Mouse (Mus musculus) testis, adult 2 months (tissue): ENCODE measurements around the gene Slc39a2.

Experiments
- CTCF ChIP-seq: fragments of 200-500 bp; IDR thresholded peaks from 2 replicates; pipeline ENCODE4 v1.5.1; 2012; ENCODE audit warnings: low read depth, mild to moderate bottlenecking, inconsistent platforms, low read length, moderate library complexity; ENCODE audit not compliant: control insufficient read depth, insufficient read depth, insufficient replicate concordance
- POLR2A ChIP-seq: fragments of 200-500 bp; IDR thresholded peaks from 2 replicates; pipeline ENCODE4 v1.6.1; 2012; ENCODE audit warnings: low read depth, mild to moderate bottlenecking, inconsistent platforms, low read length, moderate library complexity; ENCODE audit not compliant: control insufficient read depth

GRCm38 (mm10) chr14:51940944-51941560 is 48.4 kb downstream of the Slc39a2 start:
- TF ChIP-seq CTCF (no peak), POLR2A (no peak)
